Mouse (Mus musculus): Measurements from ENCODE around the gene Olfr1432. TPM values are rescaled to one million over a fixed set of nuclear protein-coding genes. Genes with fewer than 3 reads are reported as not detected.
"Not testable (repeated sequence)": the region's sequence is repeated elsewhere in the genome, so short reads cannot be mapped to it uniquely, and the experiment has no call there.

The Olfr1432 gene
- not detected for total RNA-seq (2021)

DNA sequence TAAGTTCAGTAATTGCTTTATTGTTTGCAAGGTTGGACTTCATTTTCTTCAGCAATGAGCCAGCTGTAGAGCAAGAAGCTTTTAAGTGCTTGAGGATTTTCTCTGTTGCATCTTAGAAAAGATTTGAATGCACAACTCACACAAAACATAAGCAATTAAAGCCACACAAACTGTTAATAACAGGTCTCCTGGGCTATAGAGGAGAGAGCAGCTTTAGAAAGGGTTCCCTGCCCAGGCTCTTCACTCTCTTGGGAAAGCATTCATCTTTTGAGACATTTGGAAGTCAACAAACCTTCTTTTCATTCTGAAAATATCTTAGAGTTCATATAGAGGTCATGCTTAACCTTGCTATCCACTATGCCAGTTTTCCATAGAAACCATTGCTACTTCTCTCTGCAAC is at the start of gene Olfr1432:
TSS of gene Olfr1432 (minus strand) at position 101 of the 400 bp plus-strand sequence.
- intact Hi-C loops (cut with DNase I); DNase-seq: not testable (repeated sequence)

DNA sequence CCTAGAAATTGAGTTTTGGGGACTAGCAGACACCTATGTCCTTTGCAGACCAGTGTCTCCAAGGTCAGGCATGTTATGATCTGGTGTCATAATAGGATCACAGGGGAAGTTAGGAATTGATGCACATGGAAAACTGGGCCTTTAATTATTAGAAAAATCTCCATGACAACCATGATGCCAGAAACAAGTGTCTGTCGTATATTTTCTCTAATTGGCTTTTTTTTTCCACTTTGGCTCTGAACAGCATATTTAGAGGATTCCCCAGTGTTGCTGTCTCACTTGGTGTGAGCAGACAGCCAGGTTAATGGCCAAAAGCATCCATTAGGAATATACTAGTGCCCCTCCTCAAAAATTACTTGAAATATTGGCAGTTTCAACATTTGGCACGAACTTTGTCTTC is 47.2 kb upstream of the Olfr1432 start, which contains the start of gene Olfr1434:
TSS of gene Olfr1434 (plus strand) at position 301 of the 400 bp plus-strand sequence.
- intact Hi-C loops (cut with DNase I) = no loop called here
- DNase-seq = no peak

DNA sequence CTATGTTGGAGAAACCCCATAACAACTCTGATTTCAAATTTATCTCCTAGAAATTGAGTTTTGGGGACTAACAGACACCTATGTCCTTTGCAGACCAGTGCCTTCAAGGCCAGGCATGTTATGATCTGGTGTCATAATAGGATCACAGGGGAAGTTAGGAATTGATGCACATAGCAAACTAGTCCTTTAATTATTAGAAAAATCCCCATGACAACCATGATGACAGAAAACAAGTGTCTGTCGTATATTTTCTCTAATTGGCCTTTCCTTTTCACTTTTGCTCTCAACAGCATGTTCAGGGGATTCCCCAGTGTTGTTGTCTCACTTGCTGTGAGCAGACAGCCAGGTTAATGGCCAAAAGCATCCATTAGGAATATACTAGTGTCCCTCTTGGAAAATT is 28.3 kb upstream of the Olfr1432 start, which contains the start of gene Olfr235:
TSS of gene Olfr235 (plus strand) at position 301 of the 400 bp plus-strand sequence.
- DNase-seq = no peak
- intact Hi-C loops (cut with DNase I) = no loop called here

DNA sequence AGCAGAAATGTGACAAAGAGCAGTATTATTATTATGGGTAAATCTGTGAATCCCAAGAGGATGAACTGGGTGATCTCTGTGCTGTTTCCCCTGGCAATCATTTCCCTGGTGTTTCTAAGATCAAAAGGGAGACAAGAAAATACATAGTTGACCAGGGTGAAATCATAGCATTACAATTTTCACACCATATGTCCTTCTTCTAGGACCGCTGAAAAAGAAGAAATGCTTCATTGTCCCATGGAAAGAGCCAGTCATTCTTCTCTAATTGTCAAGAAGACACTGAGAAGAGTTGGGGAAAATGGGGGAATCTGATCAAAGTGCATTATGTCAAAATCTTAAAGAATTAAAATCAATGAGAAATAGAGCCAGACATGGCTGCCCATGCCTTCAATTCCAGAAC is 9.2 kb upstream of the Olfr1432 start, which contains the start of gene Olfr262:
TSS of gene Olfr262 (minus strand) at position 101 of the 400 bp plus-strand sequence.
- intact Hi-C loops (cut with DNase I) = no loop called here
- no peak for DNase-seq

DNA sequence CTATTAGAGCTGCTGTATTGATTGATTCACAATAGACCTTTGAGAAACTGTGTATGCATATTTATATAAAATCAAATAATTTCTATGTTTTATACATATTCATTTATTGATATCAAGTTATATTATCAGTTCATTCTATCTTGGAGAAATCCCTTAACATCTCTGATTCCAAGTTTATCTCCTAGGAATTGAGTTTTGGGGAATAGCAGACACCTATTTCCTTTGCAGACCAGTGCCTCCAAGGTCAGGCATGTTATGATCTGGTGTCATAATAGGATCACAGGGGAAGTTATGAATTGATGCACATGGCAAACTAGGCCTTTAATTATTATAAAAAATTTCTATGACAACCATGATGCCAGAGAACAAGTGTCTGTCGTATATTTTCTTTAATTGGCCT is 32.1 kb downstream of the Olfr1432 start, which contains the start of gene Olfr1431:
TSS of gene Olfr1431 (plus strand) at position 301 of the 400 bp plus-strand sequence.
- intact Hi-C loops (cut with DNase I) = no loop called here
- no peak for DNase-seq

DNA sequence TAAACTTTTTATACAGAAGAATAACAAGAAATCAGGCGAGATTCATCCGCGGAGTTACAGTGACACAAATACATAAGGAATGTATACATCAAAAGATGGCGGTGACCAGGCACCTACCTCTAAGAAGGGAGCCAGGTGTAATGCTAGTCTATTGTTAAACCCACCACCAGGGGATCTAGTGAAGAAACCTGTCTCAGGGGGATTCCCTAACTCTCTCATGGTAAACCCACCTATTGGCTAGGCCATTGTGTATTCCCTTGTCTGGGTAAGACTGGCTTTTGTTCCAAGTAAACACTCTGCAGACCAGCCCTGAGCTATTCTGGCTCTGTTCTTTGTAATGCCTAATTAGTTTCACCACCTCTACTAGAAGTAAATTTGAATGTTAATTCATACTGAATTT is 33.3 kb downstream of the Olfr1432 start:
- intact Hi-C loops (cut with DNase I); DNase-seq: not testable (repeated sequence)

Other genes with a start within 250 kb of the Olfr1432 start
- gene Olfr1423, start 191.3 kb downstream of the Olfr1432 start, total RNA-seq (2021) = not detected
- not detected for gene Olfr1424, start 169.9 kb downstream of the Olfr1432 start, total RNA-seq (2021)
- gene Olfr1425, start 154.9 kb downstream of the Olfr1432 start, total RNA-seq (2021) = not detected
- gene Olfr1426, start 140.6 kb downstream of the Olfr1432 start, total RNA-seq (2021) = not detected
- gene Olfr1427, start 129.3 kb downstream of the Olfr1432 start, total RNA-seq (2021) = not detected
- not detected for gene Olfr1428, start 116.7 kb downstream of the Olfr1432 start, total RNA-seq (2021)
- gene Olfr76, start 109.4 kb downstream of the Olfr1432 start, total RNA-seq (2021) = not detected
- gene Olfr1555-ps1, start 62.5 kb downstream of the Olfr1432 start, total RNA-seq (2021) = not detected
- not detected for gene Olfr1431, start 32.0 kb downstream of the Olfr1432 start, total RNA-seq (2021)
- gene Olfr262, start 9.1 kb upstream of the Olfr1432 start, total RNA-seq (2021) = not detected
- under 1 TPM in 1 of 2 experiments, not detected in 1; 0.18 TPM for gene Olfr235, start 28.4 kb upstream of the Olfr1432 start, total RNA-seq (2021)
- not detected for gene Olfr1434, start 47.3 kb upstream of the Olfr1432 start, total RNA-seq (2021)
- not detected for gene Olfr1436, start 66.5 kb upstream of the Olfr1432 start, total RNA-seq (2021)
- not detected for gene Olfr1437, start 92.5 kb upstream of the Olfr1432 start, total RNA-seq (2021)
- gene Olfr1438-ps1, start 103.3 kb upstream of the Olfr1432 start, total RNA-seq (2021) = not detected
- not detected for gene Olfr1440, start 154.7 kb upstream of the Olfr1432 start, total RNA-seq (2021)
- gene Olfr1441, start 184.8 kb upstream of the Olfr1432 start, total RNA-seq (2021) = not detected
- not detected for gene Pfpl, start 195.3 kb upstream of the Olfr1432 start, total RNA-seq (2021)
- 1 to 10 TPM; 3.7 to 5.0 TPM for gene Mpeg1, start 228.2 kb upstream of the Olfr1432 start, total RNA-seq (2021)